Mouse (Mus musculus): Measurements from ENCODE around the gene Trappc2l.
A peak's percentile ranks its signal among the peaks of the same experiment; 100 is the strongest.

Gene Trappc2l

DNA sequence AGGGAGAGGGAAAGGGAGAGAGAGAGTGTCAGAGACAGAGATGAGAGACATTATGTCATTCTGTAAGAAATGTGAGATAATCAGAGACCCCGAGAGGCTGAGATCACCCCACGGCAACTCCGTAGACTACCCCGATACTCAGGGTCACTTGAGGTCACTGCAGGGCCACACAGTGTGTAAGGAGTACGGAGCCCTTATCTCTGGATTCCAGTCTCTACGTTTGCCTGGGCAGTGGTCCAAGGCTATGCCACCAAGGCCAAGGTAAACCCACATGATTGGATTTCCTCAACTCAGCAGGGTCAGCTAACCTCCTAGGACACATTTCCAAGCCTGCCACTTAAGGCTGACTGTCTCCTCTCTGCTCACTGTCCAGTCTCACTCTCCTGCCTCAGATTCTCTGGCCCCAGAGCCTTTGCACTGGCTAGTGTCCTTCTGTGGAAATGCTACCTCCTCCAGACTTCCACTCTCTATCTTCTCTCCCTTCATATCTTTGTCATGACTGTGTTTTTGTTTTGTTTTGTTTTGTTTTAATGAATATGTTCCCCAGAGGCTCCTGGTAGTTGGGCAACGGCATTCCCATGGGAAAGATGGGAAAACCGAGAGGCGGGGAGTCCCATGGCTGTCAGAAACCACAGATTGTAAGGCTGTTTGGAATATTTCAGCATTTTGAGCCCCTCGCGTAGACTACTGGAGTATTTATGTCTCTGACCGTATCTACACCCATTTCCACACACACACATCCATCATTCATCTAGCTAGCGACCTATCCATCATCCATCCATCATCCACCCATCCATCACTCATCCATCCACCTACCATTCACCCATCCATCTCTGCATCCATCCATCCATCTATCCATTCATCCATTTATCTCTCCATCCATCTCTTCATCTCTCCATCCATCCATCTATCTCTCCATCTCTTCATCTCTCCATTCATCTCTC, 44.9 kb downstream of the Trappc2l start:
- DNase-seq (ENCODE audit: low spot score in 2 of 2) = peak; percentile 52 to 75

DNA sequence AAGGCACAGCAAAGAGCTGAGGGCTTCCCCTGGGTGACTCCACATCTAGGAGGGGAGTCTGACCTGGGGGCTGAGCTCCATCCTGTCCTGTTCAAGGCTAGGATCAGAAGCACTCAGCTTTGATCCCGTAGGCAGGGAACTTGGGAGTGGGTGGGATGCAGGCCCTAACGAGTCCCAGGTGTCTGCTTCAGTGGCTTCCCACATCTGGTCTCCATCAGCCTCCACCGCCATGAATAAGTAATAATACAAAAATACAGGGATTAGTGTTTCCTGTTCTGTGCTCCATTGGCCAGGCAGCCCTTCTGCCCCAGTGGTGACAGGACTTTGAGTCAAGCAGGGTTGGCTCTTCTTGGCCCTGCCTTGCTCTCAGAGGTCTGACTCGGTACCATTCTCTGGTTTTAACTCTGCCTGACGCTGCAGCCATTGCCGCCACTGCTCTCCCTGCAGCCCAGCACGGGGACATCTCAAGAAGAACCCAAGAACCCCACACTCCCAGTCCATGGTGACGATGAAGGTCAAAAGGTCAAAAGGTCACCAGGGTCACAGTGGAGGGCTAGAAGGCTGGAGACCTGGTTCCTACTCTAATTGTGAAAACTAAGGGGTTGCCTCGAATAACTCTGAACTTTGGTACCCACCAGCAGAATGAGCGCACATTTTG, 46.8 kb downstream of the Trappc2l start:
- DNase-seq (ENCODE audit: low spot score in 2 of 2) = no peak

DNA sequence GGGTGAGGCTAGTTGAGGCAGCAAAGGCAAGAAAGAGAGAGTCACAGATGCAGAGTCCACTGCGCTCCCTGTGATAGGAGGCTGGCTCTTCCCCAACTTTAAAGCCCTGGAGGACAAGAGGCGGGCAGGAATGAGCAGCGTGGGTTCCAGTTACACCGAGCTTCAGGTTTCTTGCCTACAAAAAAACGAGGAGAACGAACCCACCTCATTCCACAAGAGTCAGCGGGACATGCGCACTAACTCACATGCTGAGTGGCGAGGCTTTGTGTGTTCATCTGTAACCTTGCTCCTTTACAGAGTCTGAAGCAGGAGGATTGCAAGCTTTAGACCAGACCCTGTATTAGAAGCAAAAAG, 47.3 kb downstream of the Trappc2l start:
- DNase-seq (ENCODE audit: low spot score in 2 of 2) = no peak

DNA sequence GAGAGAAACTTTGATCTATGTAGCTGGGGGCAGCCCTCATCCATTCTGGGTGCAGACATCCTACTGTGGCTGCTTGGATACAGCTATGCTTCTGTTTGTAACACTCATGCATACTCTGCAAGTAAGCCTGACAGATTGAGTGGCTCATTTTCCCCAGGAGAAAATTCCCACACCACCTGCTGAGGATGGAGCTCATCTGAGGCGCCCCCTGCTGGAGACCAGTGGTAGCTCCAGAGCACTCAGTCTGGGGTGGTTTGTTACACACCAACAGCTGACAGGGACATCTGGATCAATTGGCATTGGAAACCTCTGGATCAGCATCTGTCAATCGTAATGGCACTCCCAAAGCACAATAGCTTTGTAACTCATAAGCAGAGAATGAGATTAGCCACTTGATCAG, 48.6 kb downstream of the Trappc2l start:
- no peak for DNase-seq (ENCODE audit: low spot score in 2 of 2)

DNA sequence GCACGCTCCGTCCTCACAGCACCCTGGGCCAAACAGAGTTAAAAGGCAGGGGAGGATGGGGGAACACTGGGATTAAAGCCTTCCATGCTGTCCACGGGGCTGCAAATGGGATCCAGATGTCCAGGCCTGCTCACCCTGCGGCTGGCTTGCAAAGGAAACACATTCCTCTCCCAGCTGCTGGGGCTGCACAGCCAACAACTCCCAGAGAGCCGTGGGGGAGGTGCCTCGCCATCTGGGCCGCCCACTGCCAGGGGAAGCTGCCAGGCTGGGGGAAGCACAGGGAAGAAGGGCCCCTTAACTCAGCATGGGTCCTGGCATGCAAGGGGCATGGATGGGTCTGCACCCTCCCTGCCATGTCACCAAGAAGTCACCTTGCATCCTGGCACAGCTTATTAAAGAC, 49.7 kb downstream of the Trappc2l start:
- DNase-seq (ENCODE audit: low spot score in 2 of 2) = no peak

DNA sequence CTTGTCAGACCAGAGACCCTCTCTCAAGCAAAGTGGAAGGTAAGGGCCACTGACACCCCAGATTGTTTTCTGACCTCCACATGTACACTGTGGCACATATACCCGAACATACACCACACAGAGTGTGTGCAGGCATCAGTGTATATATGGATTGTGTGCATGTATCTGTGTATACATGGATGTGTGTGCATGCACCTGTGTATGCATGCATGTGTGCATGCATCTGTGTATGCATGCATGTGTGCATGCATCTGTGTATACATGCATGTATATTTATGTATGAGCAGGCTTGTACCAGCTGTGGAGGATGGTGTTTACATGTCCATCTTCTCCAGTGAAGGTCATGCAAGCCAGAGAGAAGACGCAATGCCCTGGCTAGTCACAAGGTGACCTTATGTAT, 50.5 kb downstream of the Trappc2l start:
- no peak for DNase-seq (ENCODE audit: low spot score in 2 of 2)

DNA sequence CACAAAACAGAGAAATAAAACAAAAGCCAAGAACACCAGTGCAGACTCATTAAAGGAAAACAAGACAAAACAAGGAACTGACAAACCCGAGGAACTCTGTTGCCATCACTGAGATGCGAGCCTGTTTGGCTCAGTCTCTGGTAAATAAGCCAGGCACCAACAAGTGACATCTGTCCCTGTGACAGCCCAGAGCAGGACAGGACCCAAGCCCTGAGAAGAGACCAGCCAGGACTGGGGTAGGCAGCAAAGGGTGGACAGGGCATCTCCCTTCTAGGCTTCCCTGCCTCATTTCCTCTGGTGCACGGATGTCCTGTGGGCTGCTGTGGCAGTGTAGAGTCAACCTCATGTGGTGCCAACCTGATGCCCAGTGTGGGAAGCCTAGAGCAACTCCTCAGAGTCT, 51.7 kb downstream of the Trappc2l start:
- DNase-seq (ENCODE audit: low spot score in 2 of 2) = no peak

DNA sequence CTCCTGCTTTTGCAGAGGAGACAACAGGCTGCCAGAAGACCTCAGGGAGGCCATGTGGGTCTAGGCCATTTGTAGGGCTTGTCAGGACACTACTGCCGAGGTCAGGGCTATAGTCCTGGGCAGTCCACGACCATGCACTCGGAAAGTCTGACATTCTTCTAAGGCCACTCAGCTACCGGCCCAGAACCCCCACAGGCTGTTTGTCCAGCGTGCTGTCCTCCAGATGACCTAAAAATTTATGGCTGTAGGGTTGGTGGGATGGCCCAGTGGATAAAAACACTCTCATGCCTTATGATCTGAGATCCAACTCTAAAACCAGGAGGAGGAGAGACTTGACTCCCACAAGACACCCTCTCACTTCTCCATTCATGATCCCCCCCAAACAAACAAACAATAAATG, 52.2 kb downstream of the Trappc2l start:
- DNase-seq (ENCODE audit: low spot score in 2 of 2) = no peak

DNA sequence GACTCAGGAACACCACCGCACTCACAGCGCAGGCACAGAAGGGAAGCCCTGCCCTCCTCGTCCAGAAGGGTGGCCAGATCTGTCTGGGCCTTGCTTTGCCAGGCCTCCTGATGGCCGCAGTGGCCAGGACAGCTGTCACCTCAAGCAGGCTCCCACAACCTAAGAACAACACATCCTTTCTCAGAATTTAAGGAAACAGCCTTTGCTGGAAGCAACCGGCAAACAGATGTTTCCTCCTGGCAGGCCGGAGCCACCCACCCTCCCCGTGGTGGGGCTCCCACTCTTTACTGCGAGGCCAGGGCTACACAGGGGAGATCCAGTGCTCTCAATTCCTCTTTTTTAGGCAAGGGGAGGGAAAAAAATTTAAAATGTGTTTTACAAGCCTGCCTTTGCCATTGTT, 53.8 kb downstream of the Trappc2l start:
- no peak for DNase-seq (ENCODE audit: low spot score in 2 of 2)

DNA sequence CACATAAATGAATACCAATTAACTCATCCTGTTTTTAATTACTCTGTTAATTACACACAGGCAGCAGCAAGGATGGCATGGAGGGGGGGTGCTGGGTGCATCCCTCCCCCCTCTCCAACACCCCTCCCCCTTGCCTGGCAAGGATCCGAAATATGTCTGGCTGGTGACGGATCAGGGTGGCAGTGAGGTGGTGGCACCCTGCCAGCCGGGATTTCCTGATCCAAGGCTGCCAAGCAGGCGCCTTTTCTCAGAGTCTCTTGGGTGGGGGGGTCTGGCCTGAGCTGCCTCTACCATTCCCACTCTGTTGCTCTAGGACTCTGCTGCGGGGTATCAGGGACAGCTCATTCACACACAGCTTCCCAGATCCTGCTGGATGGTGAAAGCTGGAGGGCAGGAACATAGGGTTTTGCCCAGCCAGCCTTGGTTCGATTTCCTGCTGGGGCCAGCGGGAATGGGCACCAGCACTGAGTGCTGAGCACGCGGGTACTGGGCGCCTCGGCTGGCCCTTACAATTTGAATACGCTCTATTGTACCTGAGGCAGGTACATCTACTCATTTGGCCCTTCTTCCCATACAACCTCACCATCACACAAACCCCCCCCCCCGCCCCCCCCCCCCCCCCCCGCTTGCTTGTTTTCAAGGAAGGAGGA, 54.4 kb downstream of the Trappc2l start:
- DNase-seq (ENCODE audit: low spot score in 2 of 2) = no peak
